Mouse (Mus musculus) thymus, adult 2 months (tissue): ENCODE measurements around the gene Anks3.

Experiments
- CTCF ChIP-seq: fragments of 200-500 bp; IDR thresholded peaks from 2 replicates; pipeline ENCODE4 v1.5.1; 2012; ENCODE audit warnings: mild to moderate bottlenecking, control low read depth, low read length, moderate library complexity, borderline replicate concordance; ENCODE audit not compliant: control insufficient read depth, poor library complexity, insufficient read depth; ENCODE audit errors: extremely low read depth
- POLR2A ChIP-seq: fragments of 200-500 bp; IDR thresholded peaks from 2 replicates; pipeline ENCODE4 v1.6.1; 2012; ENCODE audit warnings: mild to moderate bottlenecking, low read length, control low read depth, moderate library complexity; ENCODE audit not compliant: control insufficient read depth, poor library complexity, insufficient read depth; ENCODE audit errors: extremely low read depth

DNA sequence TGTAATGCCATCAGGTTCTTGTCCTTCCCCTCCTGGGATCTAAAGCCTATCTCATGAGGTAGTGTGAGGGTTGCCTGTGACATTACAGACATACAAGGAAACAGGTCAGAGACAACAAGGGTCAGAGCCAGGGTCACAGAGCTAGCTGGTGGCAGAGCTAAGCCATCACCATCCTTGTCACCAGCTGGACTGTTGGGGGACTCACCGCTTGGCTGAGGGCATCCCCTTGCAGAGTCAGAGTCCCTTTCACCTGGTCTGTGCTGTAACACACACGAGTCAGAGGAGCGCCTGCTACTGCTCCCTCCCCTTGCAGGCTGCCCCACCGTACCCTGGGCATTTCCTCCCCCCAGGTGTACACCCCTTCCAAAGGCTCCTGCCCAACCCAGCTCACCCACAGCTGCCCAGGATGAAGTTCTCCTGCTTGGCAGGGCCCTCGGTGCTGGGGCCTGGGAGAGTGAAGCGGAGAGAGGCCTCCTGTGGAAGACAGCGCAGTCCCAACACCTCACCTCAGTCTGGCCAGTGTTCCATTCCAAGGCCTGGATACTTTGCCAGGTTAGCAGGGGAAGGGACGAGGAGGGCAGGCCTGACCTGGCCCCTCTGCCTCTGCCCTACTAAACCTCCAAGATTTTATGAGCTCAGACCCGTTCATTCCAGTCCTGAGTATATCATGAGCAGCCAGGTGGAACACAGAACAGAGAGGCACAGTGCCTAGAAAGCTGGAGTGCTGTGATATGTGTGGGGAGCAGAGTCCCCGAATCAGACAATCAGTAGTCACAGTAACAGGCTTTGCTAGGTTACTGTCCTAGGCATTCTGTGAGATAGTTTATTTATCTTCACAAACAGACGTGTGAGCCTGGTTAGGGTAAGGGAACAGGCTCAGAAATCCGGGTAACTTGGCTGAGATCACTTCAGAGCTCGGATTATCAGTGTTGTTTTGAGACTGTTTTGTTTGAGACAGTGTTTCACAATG lies 48.3 kb upstream of the Anks3 start:
- TF ChIP-seq POLR2A = no peak
- TF ChIP-seq CTCF = no peak
